Mouse (Mus musculus): ENCODE results near the gene Slco1a4. TPM values are rescaled to one million over a fixed set of nuclear protein-coding genes. Genes with fewer than 3 reads are reported as not detected.

Gene Slco1a4
- 0.20 TPM for polyA plus RNA-seq (2017; shearing (Covaris generic))

GRCm38 (mm10) chr6:141856085-141856484 lies at the start of gene Slco1a4:
Slco1a4 (minus strand) TSS chr6:141856199.

GRCm38 (mm10) chr6:141773710-141774109 lies 82.3 kb downstream of the Slco1a4 start, which contains the start of gene Gm5724:
Gm5724 (minus strand) TSS chr6:141773810.

Other genes starting within 250 kb of the Slco1a4 start
- not detected for gene Slco1b2, start 226.7 kb downstream of the Slco1a4 start, polyA plus RNA-seq (2017; shearing (Covaris generic))
- gene Gm5724, start 82.4 kb downstream of the Slco1a4 start, polyA plus RNA-seq (2017; shearing (Covaris generic)) = 0.07 TPM
- gene Slco1a1, start 90.8 kb upstream of the Slco1a4 start, polyA plus RNA-seq (2017; shearing (Covaris generic)) = not detected
- not detected for gene Gm6614, start 155.2 kb upstream of the Slco1a4 start, polyA plus RNA-seq (2017; shearing (Covaris generic))